In genomic region chr4:134838706-134839105, GRCm38 (mm10) we compare ENCODE assay signal across 2 mouse cellular contexts. TPM values are rescaled to one million over a fixed set of nuclear protein-coding genes. Genes with fewer than 3 reads are reported as not detected.
"Had no signal": no experiment of that assay in that cellular context is flagged by ENCODE, and none has a peak within 500 bp of the region (broad histone marks: within the 10 kb centered on the region; RNA-seq: fewer than 3 reads in every experiment).

No protein-coding gene starts in this region.

RNA-seq across cellular contexts. Expression of gene Rhd, which starts 25.6 kb away (rescaled TPM):
- total RNA-seq: neutrophil, adult 5-6 weeks had no signal
- polyA plus RNA-seq: small intestine, adult 2 months had no signal
